Comparison of ENCODE assay signal across 8 mouse cellular contexts in genomic region chr11:89024181-89024881, GRCm38 (mm10). TPM values are rescaled to one million over a fixed set of nuclear protein-coding genes. Genes with fewer than 3 reads are reported as not detected.
A peak's percentile ranks its signal among the peaks of the same experiment; 100 is the strongest.
DNase-seq lines count a peak whose midpoint lies in the region; ATAC-seq and TF ChIP-seq lines count a peak whose summit lies in the region.

No protein-coding gene starts in this region.

- no peak overlapping the region for H3K4me2 ChIP-seq in hindbrain, embryonic 14.5 days (replicated peaks)

- no peak overlapping the region for H3K9ac ChIP-seq in hindbrain, embryonic 14.5 days

- no peak for TF ChIP-seq CTCF in layer of hippocampus, adult 2 months (conservative IDR thresholded peaks at IDR 0.05)
- no peak for TF ChIP-seq CTCF in gastrocnemius, adult 2 months (IDR thresholded peaks at IDR 0.05)

- no peaks in the 10 kb centered on the region for H3K4me1 ChIP-seq in hindbrain, embryonic 14.5 days (replicated peaks; ENCODE audit: control insufficient read depth, insufficient read depth, low read length)

- no peaks in the 10 kb centered on the region for H3K36me3 ChIP-seq in hindbrain, embryonic 14.5 days (replicated peaks; ENCODE audit: control insufficient read depth, insufficient read depth)

- H3K27me3 ChIP-seq in hindbrain, embryonic 14.5 days (ENCODE audit: control insufficient read depth, insufficient read depth, low read length) = no peaks in the 10 kb centered on the region

- H3K27ac ChIP-seq in layer of hippocampus, adult 2 months = 0 out of 2 replicates have a peak overlapping the region, but pooled peaks have one; percentile 1
- H3K27ac ChIP-seq in gastrocnemius, adult 2 months = peak overlapping the region; percentile 78
- H3K27ac ChIP-seq in hindbrain, embryonic 14.5 days = no peak overlapping the region

- peak in 1 of 2 experiments; percentile 14 for DNase-seq in layer of hippocampus, adult 2 months (ENCODE audit: low spot score in 2 of 2)
- no peak for DNase-seq in layer of hippocampus, adult 8-10 months (ENCODE audit: low spot score in 2 of 2)
- DNase-seq in adrenal gland, adult 18-20 months (ENCODE audit: low spot score in 2 of 2) = peak; percentile 86 to 87
- DNase-seq in gastrocnemius, adult 2 months = peak; percentile 82
- DNase-seq in hindbrain, embryonic 14.5 days (ENCODE audit: low spot score) = peak; percentile 61
- peak; percentile 52 for DNase-seq in liver
- DNase-seq in natural killer cell, adult 2 months (ENCODE audit: low spot score in 2 of 2) = peak; percentile 76 to 87
- DNase-seq in urinary bladder, postnatal 14 days (ENCODE audit: low spot score) = peak; percentile 88

- no peak for ATAC-seq in hindbrain, embryonic 14.5 days (ENCODE audit: low FRiP score)

- intact Hi-C loops in gastrocnemius, adult 2 months (cut with DNase I) = no loop called here

- H3K4me3 ChIP-seq in layer of hippocampus, adult 2 months = no peak overlapping the region
- no peak overlapping the region; the same call in 1 of the 2 replicates for H3K4me3 ChIP-seq in gastrocnemius, adult 2 months
- H3K4me3 ChIP-seq in hindbrain, embryonic 14.5 days (replicated peaks; ENCODE audit: low read length) = no peak overlapping the region

- WGBS in hindbrain, embryonic 14.5 days = 60% methylated on average over 11 of the region's 11 CpGs

- H3K9me3 ChIP-seq in hindbrain, embryonic 14.5 days (ENCODE audit: control insufficient read depth, low read length) = no peaks in the 10 kb centered on the region

RNA-seq across cellular contexts. Expression of gene Trim25, which starts 25.2 kb away (rescaled TPM):
- 1 to 10 TPM; 4.8 to 4.9 TPM for total RNA-seq in layer of hippocampus, adult 2 months (2021)
- 1 to 10 TPM; 3.3 to 7.3 (median 4.7) TPM for total RNA-seq in layer of hippocampus, adult 8-10 months (2022)
- total RNA-seq in adrenal gland, adult 18-20 months (2021) = 100 to 1,000 TPM; 133 to 185 TPM
- 1 to 10 TPM; 5.9 to 9.0 TPM for total RNA-seq in gastrocnemius, adult 2 months (2021)
- 2.1 and 4.3 TPM in 2 replicates for polyA plus RNA-seq in hindbrain, embryonic 14.5 days (2014; fragmentation: Nextera tagmentation; extraction: Ambion mirVana)

RNA-seq across cellular contexts. Expression of gene Dgke, which starts 42.3 kb away (rescaled TPM):
- 10 to 100 TPM; 49.5 to 49.7 TPM for total RNA-seq in layer of hippocampus, adult 2 months (2021)
- 10 to 100 TPM; 45.9 to 51.3 (median 47.0) TPM for total RNA-seq in layer of hippocampus, adult 8-10 months (2022)
- 10 to 100 TPM; 10.9 to 12.2 TPM for total RNA-seq in adrenal gland, adult 18-20 months (2021)
- total RNA-seq in gastrocnemius, adult 2 months (2021) = 1 to 10 TPM; 3.4 to 3.7 TPM
- 16.3 and 16.7 TPM in 2 replicates for polyA plus RNA-seq in hindbrain, embryonic 14.5 days (2014; fragmentation: Nextera tagmentation; extraction: Ambion mirVana)

RNA-seq across cellular contexts. Expression of gene Gm525, which starts 49.3 kb away (rescaled TPM):
- total RNA-seq in layer of hippocampus, adult 2 months (2021) = not detected
- not detected for total RNA-seq in layer of hippocampus, adult 8-10 months (2022)
- total RNA-seq in adrenal gland, adult 18-20 months (2021) = not detected
- total RNA-seq in gastrocnemius, adult 2 months (2021) = not detected
- not detected in 2 replicates for polyA plus RNA-seq in hindbrain, embryonic 14.5 days (2014; fragmentation: Nextera tagmentation; extraction: Ambion mirVana)

RNA-seq across cellular contexts. Expression of gene Coil, which starts 54.3 kb away (rescaled TPM):
- total RNA-seq in layer of hippocampus, adult 2 months (2021) = 10 to 100 TPM; 20.9 to 21.7 TPM
- total RNA-seq in layer of hippocampus, adult 8-10 months (2022) = 10 to 100 TPM; 17.6 to 22.5 (median 19.0) TPM
- 1 to 10 TPM; 9.0 to 9.4 TPM for total RNA-seq in adrenal gland, adult 18-20 months (2021)
- 1 to 10 TPM; 3.8 to 4.6 TPM for total RNA-seq in gastrocnemius, adult 2 months (2021)
- 16.9 and 21.5 TPM in 2 replicates for polyA plus RNA-seq in hindbrain, embryonic 14.5 days (2014; fragmentation: Nextera tagmentation; extraction: Ambion mirVana)

RNA-seq across cellular contexts. Expression of gene Elobl, which starts 57.6 kb away (rescaled TPM):
- total RNA-seq in layer of hippocampus, adult 2 months (2021) = not detected
- total RNA-seq in layer of hippocampus, adult 8-10 months (2022) = not detected
- total RNA-seq in adrenal gland, adult 18-20 months (2021) = not detected
- total RNA-seq in gastrocnemius, adult 2 months (2021) = not detected
- polyA plus RNA-seq in hindbrain, embryonic 14.5 days (2014; fragmentation: Nextera tagmentation; extraction: Ambion mirVana) = not detected in 2 replicates

Comparison
In these comparisons a context has a peak if more than half of its experiments do, and no peak if none do; other contexts are left out.
1. DNase-seq: peak in adrenal gland, adult 18-20 months (2 of 2), gastrocnemius, adult 2 months (single experiment), hindbrain, embryonic 14.5 days (single experiment), liver (single experiment), natural killer cell, adult 2 months (2 of 2) and urinary bladder, postnatal 14 days (single experiment); none in layer of hippocampus, adult 8-10 months (0 of 2).
2. RNA of gene Trim25, which starts 25.2 kb away (total RNA-seq): 133 to 185 TPM in adrenal gland, adult 18-20 months; 5.9 to 9.0 TPM in gastrocnemius, adult 2 months, 3.3 to 7.3 TPM in layer of hippocampus, adult 8-10 months and 4.8 to 4.9 TPM in layer of hippocampus, adult 2 months; every median in the first group is over 10 times any median in the second.